Mouse (Mus musculus): ENCODE results near the gene Arhgap20.

GRCm38 (mm10) chr9:51837716-51838115 lies 72.6 kb downstream of the Arhgap20 start:
- TF ChIP-seq CTCF (IDR thresholded peaks at IDR 0.05; ENCODE audit: low read depth, low read length) (no peak), POLR2A (IDR thresholded peaks at IDR 0.05; ENCODE audit: extremely low read depth, insufficient read depth, low read length) (no peak)

Measured in liver, adult 2 months (tissue).